Mouse (Mus musculus) left cerebral cortex, adult 2 months (tissue): Measurements from ENCODE around the gene Defb11. TPM values are rescaled to one million over a fixed set of nuclear protein-coding genes. Genes with fewer than 3 reads are reported as not detected.
"Not testable (repeated sequence)": the region's sequence is repeated elsewhere in the genome, so short reads cannot be mapped to it uniquely, and the experiment has no call there.

Source experiments
- DNase-seq, 2 experiments: peaks; one replicate each; pipeline ENCODE4 v3.0.0; 2021 to 2022; ENCODE audit warnings: low spot score in 2 of 2, mixed read lengths in 1 of 2; ENCODE audit errors: extremely low spot score in 1 of 2
- H3K27ac ChIP-seq: fragments of 200-600 bp; 2 replicates; pipeline ENCODE4 v1.8.1; 2022
- H3K4me3 ChIP-seq: fragments of 200-600 bp; 2 replicates; pipeline ENCODE4 v1.8.1; 2022
- CTCF ChIP-seq: fragments of 200-600 bp; IDR thresholded peaks from 2 replicates; pipeline ENCODE4 v1.8.1; 2022; ENCODE audit warnings: antibody characterized with exemption, mild to moderate bottlenecking, moderate library complexity
- intact Hi-C: fragments of 180-260 bp; cut with DNase I; formaldehyde crosslinking; loops from one replicate; pipeline ENCODE4 v1.15.1; 2025
- long read RNA-seq, 2 experiments: library from polyadenylated mRNA; stranded (forward); transcript quantifications; one replicate each; pipeline ENCODE4 v2.0.0; 2021; ENCODE audit warnings: borderline mapping rate in 2 of 2
- total RNA-seq, 2 experiments: library from RNA; stranded (reverse); gene quantifications; 2 replicates each; pipeline ENCODE4 v1.2.3; 2021

Gene Defb11
- not detected for total RNA-seq
- long read RNA-seq, experiment 1, result 0 reads
- long read RNA-seq, experiment 2, result 0 reads

DNA sequence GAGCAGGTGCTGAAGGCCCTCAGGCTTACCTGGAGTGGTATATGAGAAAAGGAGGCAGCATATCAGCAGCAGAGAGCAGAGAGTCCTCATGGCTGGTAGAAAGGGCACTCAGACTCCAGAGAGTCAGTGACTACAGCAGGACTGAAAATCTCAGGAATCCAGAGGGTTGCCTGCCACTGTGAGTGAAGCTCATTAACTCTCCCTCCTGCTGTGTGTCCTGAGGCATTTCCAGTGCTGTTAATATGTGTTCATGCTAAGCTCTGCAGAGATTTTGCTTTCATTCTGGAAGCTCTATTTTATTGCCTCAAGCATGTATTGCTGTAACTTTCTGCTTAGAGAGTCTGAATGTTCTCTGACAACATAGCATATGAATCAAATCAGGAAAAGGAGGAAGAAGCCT is at the start of gene Defb11:
Gene Defb11 (minus strand): TSS at position 123 of the 400 bp plus-strand sequence.
- H3K4me3 ChIP-seq, DNase-seq, H3K27ac ChIP-seq, intact Hi-C loops: not testable (repeated sequence)

- DNase-seq, result peak; percentile 32 to 48
- Histone ChIP-seq H3K4me3 (no peak overlapping the region), H3K27ac (no peak overlapping the region)
- peak; percentile 87 for TF ChIP-seq CTCF
- intact Hi-C loops, result loop anchor here (5.0 kb wide), 2 partner anchors 198 to 948 kb away; no protein-coding TSS in a partner anchor
These were observed 49.1 kb upstream of the Defb11 start for GRCm38 (mm10) chr8:21955321-21955720.

DNA sequence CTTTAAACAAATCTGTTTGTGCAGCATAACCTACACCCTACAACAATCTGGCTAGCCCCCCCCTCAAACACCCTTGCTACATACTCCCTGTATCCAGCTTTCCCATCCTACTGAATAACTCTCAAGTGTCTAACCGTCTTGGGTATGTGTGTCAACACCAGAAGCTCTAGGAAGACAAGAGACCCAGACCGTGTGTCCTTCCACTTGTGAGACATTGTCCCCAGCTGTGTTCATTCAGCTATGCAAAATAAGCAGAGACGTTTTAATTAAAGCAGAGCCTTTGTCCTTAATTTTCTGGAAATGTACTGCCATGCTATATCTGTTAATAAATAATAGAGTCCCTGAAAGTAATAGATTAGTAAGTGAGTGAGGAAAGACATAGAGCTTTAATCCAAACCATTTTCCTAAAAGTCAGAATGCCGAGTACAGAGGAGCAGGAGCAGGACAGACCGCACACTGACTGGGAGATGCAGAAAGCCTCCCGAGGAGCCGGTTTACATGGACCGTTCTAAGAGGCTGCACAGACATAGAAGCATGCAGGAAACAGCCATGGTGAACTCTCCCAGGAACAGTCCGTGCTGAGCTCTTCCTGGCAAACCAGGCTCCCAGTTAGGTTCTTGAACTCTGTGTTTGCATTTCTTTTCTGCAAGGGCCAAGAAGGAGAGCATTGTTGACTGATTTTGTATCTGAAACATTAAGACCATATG is 41.3 kb upstream of the Defb11 start:
- Histone ChIP-seq H3K4me3 (no peak overlapping the region), H3K27ac (no peak overlapping the region)
- TF ChIP-seq CTCF, result no peak
- intact Hi-C loops, result no loop called here
- DNase-seq, result no peak

DNA sequence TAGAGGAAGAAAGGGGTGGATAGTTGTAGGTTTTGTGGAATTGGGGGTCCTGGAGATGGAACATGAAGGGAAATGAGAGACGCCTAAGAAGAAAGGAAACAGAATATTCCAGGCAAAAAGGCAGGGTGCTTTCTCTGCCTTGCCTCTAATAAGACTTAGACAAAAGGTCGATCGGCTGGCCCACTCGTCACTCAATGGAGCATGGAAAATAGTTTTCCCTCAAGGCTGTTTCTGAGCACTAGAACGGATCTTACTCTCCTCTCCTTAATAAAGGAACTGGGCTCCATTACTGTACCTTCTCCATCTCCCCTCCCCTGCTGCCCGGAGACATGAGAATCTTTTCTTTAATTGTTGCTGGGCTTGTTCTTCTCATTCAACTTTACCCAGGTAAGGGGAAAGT is 40.2 kb upstream of the Defb11 start, which contains the start of gene Defb13:
Gene Defb13 (plus strand): TSS at position 301 of the 400 bp plus-strand sequence.
- no peak for DNase-seq
- TF ChIP-seq CTCF, result no peak
- intact Hi-C loops, result no loop called here
- Histone ChIP-seq H3K4me3 (no peak within 1 kb of the TSS), H3K27ac (no peak within 1 kb of the TSS)

DNA sequence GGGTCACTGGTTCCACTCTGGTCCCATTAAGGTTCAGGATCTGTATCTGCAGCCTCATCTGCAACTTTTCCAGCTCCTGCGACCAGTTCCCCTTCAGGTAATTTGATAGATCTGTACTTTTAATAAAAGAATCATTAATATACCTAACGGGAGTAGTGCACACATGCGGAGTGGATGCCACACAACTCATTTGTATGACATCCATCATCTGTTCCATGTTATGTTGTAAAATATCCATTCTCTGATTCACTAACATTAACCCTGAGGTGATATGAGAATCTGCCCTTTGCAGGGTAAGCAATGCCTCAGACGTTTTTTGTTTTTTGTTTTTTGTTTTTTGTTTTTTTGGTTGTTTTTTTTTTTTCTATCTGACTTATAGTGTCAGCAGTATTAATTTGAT is 31.8 kb upstream of the Defb11 start, which contains the start of gene Defb35:
Gene Defb35 (plus strand): TSS at position 301 of the 400 bp plus-strand sequence.
- intact Hi-C loops, H3K4me3 ChIP-seq, DNase-seq, H3K27ac ChIP-seq: not testable (repeated sequence)

- no peak for DNase-seq
- intact Hi-C loops, result no loop called here
- Histone ChIP-seq H3K4me3 (no peak within 1 kb of the TSS), H3K27ac (no peak within 1 kb of the TSS)
- TF ChIP-seq CTCF, result no peak
These were observed 26.4 kb upstream of the Defb11 start, which contains the start of gene Defb15 for GRCm38 (mm10) chr8:21932610-21933009. TSS of gene Defb15 (minus strand) at chr8:21932710.

- DNase-seq, H3K4me3 ChIP-seq, H3K27ac ChIP-seq, intact Hi-C loops: not testable (repeated sequence)
These were observed 24.5 kb upstream of the Defb11 start for GRCm38 (mm10) chr8:21930754-21931153.

DNA sequence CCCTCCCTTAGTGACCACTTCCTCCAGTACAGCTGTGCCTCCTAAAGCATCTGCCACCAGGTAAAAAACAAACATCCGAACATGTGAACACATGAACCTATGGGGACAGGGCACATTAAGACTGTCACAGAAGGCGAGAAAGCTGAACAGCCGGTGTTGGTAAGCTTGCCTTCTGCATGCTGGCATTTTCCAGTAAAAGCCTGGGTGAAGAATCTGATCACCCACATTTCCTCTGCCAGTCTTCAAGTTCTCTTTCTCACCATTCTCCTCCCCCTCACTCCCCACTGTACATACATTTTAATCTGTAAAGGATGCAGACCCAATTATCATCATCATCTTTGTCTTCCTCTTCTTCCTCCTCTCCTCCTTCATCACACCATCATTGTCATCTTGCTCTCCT is 9.4 kb upstream of the Defb11 start:
- peak; percentile 7 to 10 for DNase-seq
- H3K27ac ChIP-seq, result no peak overlapping the region
- H3K4me3 ChIP-seq, result no peak overlapping the region
- intact Hi-C loops, result no loop called here
- no peak for TF ChIP-seq CTCF

DNA sequence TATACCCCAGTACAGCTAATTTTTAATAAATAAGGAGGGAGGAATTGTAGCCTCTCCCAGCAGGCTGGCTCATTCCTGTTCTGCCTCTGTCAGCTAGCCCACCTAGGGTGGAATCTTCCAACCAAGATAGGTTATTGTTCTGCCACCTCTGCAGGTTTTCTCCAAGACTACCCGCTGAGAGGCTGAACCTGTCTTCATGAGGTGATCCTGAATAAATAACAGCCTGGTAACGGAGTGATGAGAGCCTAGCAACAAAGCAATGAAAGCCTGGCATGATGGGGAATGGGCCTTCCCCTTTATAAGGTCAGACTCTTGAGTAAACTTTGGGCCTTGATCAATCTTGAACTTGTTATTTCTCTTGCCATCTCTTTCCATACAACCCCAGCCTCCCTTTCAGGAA is 6.3 kb upstream of the Defb11 start:
- H3K27ac ChIP-seq, result no peak overlapping the region
- TF ChIP-seq CTCF, result no peak
- no peak for DNase-seq
- no peak overlapping the region for H3K4me3 ChIP-seq
- intact Hi-C loops, result no loop called here

- DNase-seq, result no peak
- intact Hi-C loops, result no loop called here
- Histone ChIP-seq H3K4me3 (no peak overlapping the region), H3K27ac (no peak overlapping the region)
- no peak for TF ChIP-seq CTCF
These were observed 5.7 kb upstream of the Defb11 start for GRCm38 (mm10) chr8:21911931-21912330.

GRCm38 (mm10) chr8:21885321-21885720 is 20.9 kb downstream of the Defb11 start, which contains the start of gene Defb9:
TSS of gene Defb9 (minus strand) at chr8:21885421.
- H3K27ac ChIP-seq, H3K4me3 ChIP-seq, intact Hi-C loops, DNase-seq: not testable (repeated sequence)

- intact Hi-C loops, H3K4me3 ChIP-seq, DNase-seq, H3K27ac ChIP-seq: not testable (repeated sequence)
These were observed 47.6 kb downstream of the Defb11 start, which contains the start of gene Defb10 for GRCm38 (mm10) chr8:21858586-21858985. TSS of gene Defb10 (plus strand) at chr8:21858901.

Other genes starting within 250 kb of the Defb11 start
- gene Defa34, start 240.6 kb downstream of the Defb11 start, total RNA-seq, result not detected
- gene AY761184, start 202.8 kb downstream of the Defb11 start, total RNA-seq, result not detected
- not detected for gene Defa24, start 171.9 kb downstream of the Defb11 start, total RNA-seq
- gene Defb50, start 82.9 kb downstream of the Defb11 start, total RNA-seq, result not detected
- gene Defb2, start 66.5 kb downstream of the Defb11 start, total RNA-seq, result not detected
- gene Defb10, start 47.5 kb downstream of the Defb11 start, total RNA-seq, result not detected
- not detected for gene Defb9, start 21.0 kb downstream of the Defb11 start, total RNA-seq
- gene Defb15, start 26.3 kb upstream of the Defb11 start, total RNA-seq, result not detected
- gene Defb35, start 31.9 kb upstream of the Defb11 start, total RNA-seq, result not detected
- gene Defb13, start 40.4 kb upstream of the Defb11 start, total RNA-seq, result not detected
- not detected for gene Fam90a1a, start 52.3 kb upstream of the Defb11 start, total RNA-seq
- gene Ccdc70, start 63.4 kb upstream of the Defb11 start, total RNA-seq, result not detected
- 1 to 10 TPM; 1.9 to 2.1 TPM for gene Atp7b, start 153.9 kb upstream of the Defb11 start, total RNA-seq
- 10 to 100 TPM; 30.6 to 32.0 TPM for gene Alg11, start 154.3 kb upstream of the Defb11 start, total RNA-seq
- gene Nek5, start 218.6 kb upstream of the Defb11 start, total RNA-seq, result not detected